Mouse (Mus musculus) CH12.LX (cell line): ENCODE measurements at regions not wholly inside any gene's neighbourhood (a gene's known extent, or its start where the extent isn't known, plus 50 kb on each side); places are given as distances from the start of the nearest gene placed in this dataset.

Experiments
- KAT2A ChIP-seq: IDR thresholded peaks from 2 replicates; pipeline ENCODE4 v1.6.1; 2012; ENCODE audit warnings: low read length, improper control_type of control experiment, inconsistent platforms; ENCODE audit not compliant: insufficient replicate concordance
- MAX ChIP-seq: IDR thresholded peaks from 2 replicates; pipeline ENCODE4 v1.6.1; 2011; ENCODE audit warnings: low read length, improper control_type of control experiment
- POLR2A ChIP-seq: IDR thresholded peaks from 2 replicates; pipeline ENCODE4 v1.6.1; 2011; ENCODE audit warnings: low read depth, mild to moderate bottlenecking, improper control_type of control experiment, low read length
- USF1 ChIP-seq: IDR thresholded peaks from 2 replicates; pipeline ENCODE4 v1.6.1; 2014; ENCODE audit warnings: low read depth, mild to moderate bottlenecking, inconsistent platforms, low read length, improper control_type of control experiment

DNA sequence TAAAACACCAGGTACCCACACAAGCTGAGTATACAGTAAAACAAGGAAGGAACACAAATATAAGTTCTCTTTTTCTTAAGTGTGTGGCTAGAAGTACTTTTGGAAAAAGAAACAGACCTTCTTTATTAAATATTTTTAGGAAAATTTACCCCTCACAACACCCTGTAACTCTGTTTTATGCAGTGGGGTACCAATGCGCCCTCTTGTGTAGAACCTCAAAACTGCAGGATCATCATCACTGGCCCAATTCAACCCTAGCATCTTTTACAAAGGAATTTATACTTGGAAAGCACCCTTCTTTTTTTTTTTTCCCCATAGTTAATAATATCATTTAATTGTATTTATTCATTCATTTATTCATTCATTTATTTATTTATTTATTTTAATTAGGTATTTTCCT, 86.4 kb upstream of the Stx18 start:
- no peak for TF ChIP-seq POLR2A
- TF ChIP-seq USF1, result no peak
- no peak for TF ChIP-seq KAT2A
- no peak for TF ChIP-seq MAX
